Mouse (Mus musculus) B cell, adult (primary cell): ENCODE data around the gene Cep162. TPM values are rescaled to one million over a fixed set of nuclear protein-coding genes. Genes with fewer than 3 reads are reported as not detected.

ENCODE experiments used
- total RNA-seq: library from RNA; stranded (reverse); gene quantifications from 4 replicates; pipeline ENCODE4 v1.2.4, GENCODE M21; 2023; ENCODE audit not compliant: inconsistent age

Gene Cep162
- total RNA-seq = 10.3 to 16.0 TPM (median 13.4 TPM) in 4 replicates

GRCm38 (mm10) chr9:87254903-87255695 is at the start of gene Cep162:
TSS of gene Cep162 (minus strand) at chr9:87255536.

GRCm38 (mm10) chr9:87144106-87144505 is 111.2 kb downstream of the Cep162 start, which contains the start of gene Mrap2:
TSS of gene Mrap2 (plus strand) at chr9:87144306.

Other genes with a start within 250 kb of the Cep162 start
- gene Ripply2, start 240.0 kb downstream of the Cep162 start, total RNA-seq = not detected in 4 replicates
- gene Cyb5r4, start 233.5 kb downstream of the Cep162 start, total RNA-seq = 56.0 to 68.2 TPM (median 61.0 TPM) in 4 replicates
- gene Mrap2, start 111.2 kb downstream of the Cep162 start, total RNA-seq = not detected in 4 replicates